Mouse (Mus musculus) E14TG2a.4 (cell line): ENCODE results near the gene Hoxa13.

Source experiments
- H3K27me3 ChIP-seq: 2 replicates; pipeline ENCODE4 v1.6.1; 2014; ENCODE audit warnings: low read length, control low read depth; ENCODE audit not compliant: insufficient read depth
- H3K36me3 ChIP-seq: 2 replicates; pipeline ENCODE4 v1.6.1; 2014; ENCODE audit warnings: low read length, control low read depth; ENCODE audit not compliant: insufficient read depth
- H3K4me1 ChIP-seq: replicated peaks from 2 replicates; pipeline ENCODE4 v1.6.1; 2014; ENCODE audit warnings: low read depth, low read length, control low read depth
- H3K4me3 ChIP-seq: replicated peaks from 2 replicates; pipeline ENCODE4 v1.5.1; 2014; ENCODE audit warnings: mild to moderate bottlenecking, low read length
- H3K9me3 ChIP-seq: 2 replicates; pipeline ENCODE4 v1.6.1; 2014; ENCODE audit warnings: low read length, control low read depth
- CTCF ChIP-seq: conservative IDR thresholded peaks from 2 replicates; pipeline ENCODE4 v1.5.1; 2014; ENCODE audit warnings: low read length
- NANOG ChIP-seq: IDR thresholded peaks from 2 replicates; pipeline ENCODE4 v1.6.1; 2014; ENCODE audit warnings: borderline replicate concordance, low read length, mixed read lengths
- POU5F1 ChIP-seq: IDR thresholded peaks from 2 replicates; pipeline ENCODE4 v1.6.1; 2014; ENCODE audit warnings: low read length, borderline replicate concordance

Gene Hoxa13

GRCm38 (mm10) chr6:52265913-52266665 lies 5.4 kb upstream of the Hoxa13 start:
- no peaks in the 10 kb centered on the region for H3K9me3 ChIP-seq
- H3K4me1 ChIP-seq: peaks cover 60% of the 10 kb centered on the region
- no peak for TF ChIP-seq CTCF
- TF ChIP-seq NANOG: no peak
- TF ChIP-seq POU5F1: no peak

DNA sequence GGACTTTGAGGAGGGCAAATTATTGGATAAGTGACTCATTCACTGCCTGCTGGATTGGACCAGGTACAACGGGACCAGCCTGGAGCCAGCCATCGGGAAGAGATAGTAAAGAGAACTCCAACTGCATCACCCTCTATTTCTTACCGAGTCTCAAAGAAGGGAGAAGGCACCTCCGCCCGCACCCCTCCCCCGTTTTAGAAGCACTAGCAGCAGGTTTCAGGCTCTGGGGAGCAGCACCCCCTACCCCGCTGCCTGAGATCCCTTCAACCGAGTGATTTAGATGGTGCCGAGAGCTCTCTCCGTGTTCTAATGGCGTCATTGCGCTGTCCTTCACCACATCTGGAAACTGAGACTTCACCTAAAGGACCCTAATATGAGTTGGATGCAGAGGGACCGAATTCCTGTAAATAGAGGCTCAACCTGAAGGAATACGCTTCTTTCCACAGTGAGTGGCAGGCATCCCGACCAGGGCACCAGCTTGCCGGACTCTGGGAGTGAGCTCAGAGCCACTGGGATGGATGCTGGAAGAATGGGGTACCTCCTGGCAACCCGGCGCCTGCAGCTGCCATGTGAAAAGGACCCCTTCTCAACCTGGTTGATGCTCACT lies 4.7 kb upstream of the Hoxa13 start:
- H3K4me3 ChIP-seq: no peak overlapping the region
- H3K9me3 ChIP-seq: no peaks in the 10 kb centered on the region
- H3K36me3 ChIP-seq: no peaks in the 10 kb centered on the region
- peaks cover 94% of the 10 kb centered on the region for H3K27me3 ChIP-seq
- TF ChIP-seq CTCF (no peak), NANOG (no peak), POU5F1 (no peak)
- peaks cover 55% of the 10 kb centered on the region for H3K4me1 ChIP-seq

More at GRCm38 (mm10) chr6:52265913-52266665, 5.4 kb upstream of the Hoxa13 start:
- H3K4me3 ChIP-seq: no peak overlapping the region
- no peaks in the 10 kb centered on the region for H3K36me3 ChIP-seq
- H3K27me3 ChIP-seq: peaks cover 97% of the 10 kb centered on the region

DNA sequence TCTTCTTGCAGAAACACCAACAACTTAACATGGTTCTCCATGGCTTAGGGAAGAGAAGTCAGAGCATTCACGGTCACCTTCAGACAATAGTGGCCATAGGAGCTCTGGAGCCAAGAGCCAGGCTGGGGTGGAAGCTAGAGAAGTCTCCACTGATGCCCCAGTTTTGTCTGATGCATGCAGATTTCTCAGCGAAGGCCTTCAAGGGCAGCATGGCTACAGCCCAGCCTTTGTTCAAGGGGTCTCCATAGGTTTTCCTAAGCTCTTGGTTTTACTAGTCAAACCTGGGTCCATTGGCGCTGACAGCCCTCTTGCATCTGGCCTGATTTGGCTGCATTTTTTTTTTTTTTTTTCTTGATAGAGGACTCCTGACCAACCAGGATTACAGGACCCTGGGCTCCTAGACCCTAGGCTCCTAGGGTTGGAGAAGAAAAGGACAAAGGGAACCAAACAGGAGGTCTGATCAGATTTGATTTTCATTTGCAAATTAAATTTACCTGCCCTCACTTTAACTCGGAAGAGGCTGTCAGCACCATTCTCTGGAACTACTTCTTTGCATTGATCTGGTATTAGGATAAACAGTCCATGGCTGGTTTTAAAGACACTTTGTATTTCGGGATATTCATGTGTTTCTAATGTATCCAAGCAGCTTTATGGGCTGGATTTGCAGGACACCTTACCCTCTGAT lies 3.6 kb upstream of the Hoxa13 start:
- Histone ChIP-seq H3K4me1 (peaks cover 54% of the 10 kb centered on the region), H3K36me3 (no peaks in the 10 kb centered on the region), H3K27me3 (peaks cover 91% of the 10 kb centered on the region), H3K9me3 (no peaks in the 10 kb centered on the region), H3K4me3 (no peak overlapping the region)
- TF ChIP-seq POU5F1 (no peak), CTCF (no peak), NANOG (no peak)

DNA sequence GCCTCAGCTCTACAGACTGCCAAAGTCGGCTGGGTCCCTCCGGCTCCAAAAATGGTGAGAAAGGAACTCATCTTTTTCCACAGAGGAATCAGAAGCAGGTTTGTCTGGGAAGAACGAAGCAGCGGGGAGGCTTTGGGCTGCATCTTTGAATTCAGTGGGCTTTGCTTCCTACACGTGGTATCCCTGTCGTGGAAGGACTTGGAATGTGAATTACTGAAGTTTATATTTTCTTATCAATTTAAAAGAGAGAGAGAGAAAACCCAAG lies 2.6 kb upstream of the Hoxa13 start:
- no peaks in the 10 kb centered on the region for H3K36me3 ChIP-seq
- no peaks in the 10 kb centered on the region for H3K9me3 ChIP-seq
- no peak for TF ChIP-seq NANOG
- TF ChIP-seq POU5F1: no peak
- TF ChIP-seq CTCF: no peak
- H3K4me3 ChIP-seq: no peak overlapping the region
- peaks cover 91% of the 10 kb centered on the region for H3K27me3 ChIP-seq
- peaks cover 46% of the 10 kb centered on the region for H3K4me1 ChIP-seq

- no peaks in the 10 kb centered on the region for H3K36me3 ChIP-seq
- H3K27me3 ChIP-seq: peaks cover 89% of the 10 kb centered on the region
- TF ChIP-seq NANOG: no peak
- no peak for TF ChIP-seq POU5F1
- TF ChIP-seq CTCF: no peak
- peaks cover 43% of the 10 kb centered on the region for H3K4me1 ChIP-seq
- H3K4me3 ChIP-seq: no peak overlapping the region
- no peaks in the 10 kb centered on the region for H3K9me3 ChIP-seq
These were observed 2.0 kb upstream of the Hoxa13 start for GRCm38 (mm10) chr6:52262463-52263320.

- Histone ChIP-seq H3K27me3 (peaks cover 90% of the 10 kb centered on the region), H3K4me1 (peaks cover 43% of the 10 kb centered on the region), H3K9me3 (no peaks in the 10 kb centered on the region), H3K4me3 (no peak overlapping the region), H3K36me3 (no peaks in the 10 kb centered on the region)
- TF ChIP-seq NANOG: no peak
- TF ChIP-seq CTCF: no peak
- no peak for TF ChIP-seq POU5F1
These were observed 1.2 kb upstream of the Hoxa13 start for GRCm38 (mm10) chr6:52261751-52262462.

DNA sequence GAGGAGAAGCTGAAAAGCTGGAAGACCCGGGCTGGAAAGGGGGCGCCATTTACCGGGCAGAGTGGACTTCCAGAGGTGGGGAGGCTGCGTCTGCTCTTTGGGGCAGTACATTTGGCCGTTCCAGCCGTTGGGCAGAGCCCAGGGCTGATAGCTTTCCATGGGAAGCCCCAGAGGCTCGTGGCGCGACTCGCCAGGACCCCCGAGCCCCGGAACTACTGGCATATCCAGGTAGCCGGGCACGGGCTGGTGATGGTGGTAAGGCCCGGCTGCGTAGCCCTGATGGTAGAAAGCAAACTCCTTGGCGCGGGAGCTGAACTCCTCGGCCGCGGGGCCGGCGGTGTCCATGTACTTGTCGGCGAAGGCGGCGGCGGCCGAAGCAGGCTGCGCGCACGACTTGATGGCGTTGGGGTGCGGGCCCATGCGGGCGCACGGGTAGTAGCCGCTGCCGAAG lies 844 bp downstream of the Hoxa13 start:
- peak overlapping the region; percentile 72 for H3K4me3 ChIP-seq
- peaks cover 85% of the 10 kb centered on the region for H3K27me3 ChIP-seq
- peaks cover 26% of the 10 kb centered on the region for H3K4me1 ChIP-seq
- H3K9me3 ChIP-seq: no peaks in the 10 kb centered on the region
- TF ChIP-seq NANOG (no peak), CTCF (no peak), POU5F1 (no peak)
- H3K36me3 ChIP-seq: no peaks in the 10 kb centered on the region

DNA sequence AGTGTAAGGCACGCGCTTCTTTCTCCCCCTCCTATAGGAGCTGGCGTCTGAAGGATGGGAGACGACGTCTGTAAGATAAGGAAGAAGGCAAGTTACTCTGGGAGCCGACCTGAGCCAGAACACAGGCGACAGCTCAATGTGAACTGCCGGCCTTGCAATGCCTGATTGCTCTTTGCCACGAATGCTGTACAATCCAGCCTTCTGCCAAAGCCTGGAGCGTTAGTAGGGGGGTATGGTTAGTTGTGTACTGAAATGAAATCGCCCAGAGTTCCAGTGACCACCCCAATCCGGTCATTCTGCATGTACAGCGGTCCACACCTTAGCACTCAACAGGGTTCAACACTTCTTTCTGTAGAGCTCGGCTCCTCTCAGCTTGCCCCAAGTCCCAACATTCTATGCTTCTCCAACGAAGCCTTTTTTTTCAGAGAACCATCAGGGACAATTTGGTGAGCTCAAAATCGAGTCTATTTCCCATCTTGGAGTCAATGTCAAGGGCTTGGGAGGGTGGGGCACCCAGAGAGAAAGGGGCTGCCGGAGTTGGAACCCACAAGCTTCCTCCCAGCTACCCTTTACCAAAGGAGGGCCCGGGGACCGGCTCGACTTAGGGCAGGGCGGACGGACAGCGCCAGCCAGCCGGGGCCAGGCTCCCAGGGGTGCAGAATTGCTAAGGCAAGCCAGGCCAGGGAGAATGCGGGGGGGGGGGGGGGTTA lies 1.4 kb downstream of the Hoxa13 start:
- H3K4me1 ChIP-seq: peaks cover 26% of the 10 kb centered on the region

More for the DNA sequence above, 1.4 kb downstream of the Hoxa13 start:
- Histone ChIP-seq H3K9me3 (no peaks in the 10 kb centered on the region), H3K27me3 (peaks cover 84% of the 10 kb centered on the region), H3K36me3 (no peaks in the 10 kb centered on the region), H3K4me3 (0 out of 2 replicates have a peak overlapping the region, but pooled peaks have one; percentile 72)
- TF ChIP-seq POU5F1: no peak
- no peak for TF ChIP-seq NANOG
- no peak for TF ChIP-seq CTCF
